In genomic region chr11:89242130-89242529, GRCm38 (mm10) we compare ENCODE assay signal across 15 mouse cellular contexts.
"Had no signal": no experiment of that assay in that cellular context is flagged by ENCODE, and none has a peak within 500 bp of the region (broad histone marks: within the 10 kb centered on the region; RNA-seq: fewer than 3 reads in every experiment).

No protein-coding gene starts in this region.

- H3K4me3 ChIP-seq: megakaryocyte, embryonic 14.5 days; midbrain, embryonic 13.5 days; midbrain, embryonic 15.5 days; neural tube, embryonic 12.5 days had no signal

- H3K9me3 ChIP-seq: megakaryocyte, embryonic 14.5 days; midbrain, embryonic 13.5 days; midbrain, embryonic 15.5 days; neural tube, embryonic 12.5 days had no signal

- H3K9ac ChIP-seq: lung, embryonic 14.5 days; midbrain, embryonic 13.5 days; midbrain, embryonic 15.5 days; neural tube, embryonic 12.5 days had no signal

- H3K36me3 ChIP-seq: midbrain, embryonic 13.5 days; midbrain, embryonic 15.5 days; neural tube, embryonic 12.5 days had no signal

- H3K27ac ChIP-seq: macrophage; midbrain, embryonic 13.5 days; midbrain, embryonic 15.5 days; neural tube, embryonic 12.5 days had no signal

- H3K4me1 ChIP-seq: megakaryocyte, embryonic 14.5 days; midbrain, embryonic 13.5 days; midbrain, embryonic 15.5 days; neural tube, embryonic 12.5 days had no signal

- DNase-seq: lung, adult 18-20 months; lung, embryonic 14.5 days; lung, postnatal 10 days; lung, postnatal 36 days; right cerebral cortex, postnatal 14 days; right cerebral cortex, postnatal 4 days; spleen, adult 18-20 months; thymus, adult 18-20 months; thymus, postnatal 14 days; thymus, postnatal 36 days had no signal
